Mouse (Mus musculus) frontal cortex, adult 2 months (tissue): ENCODE data around the gene Ppil4. TPM values are rescaled to one million over a fixed set of nuclear protein-coding genes. Genes with fewer than 3 reads are reported as not detected.

ENCODE experiments used
- DNase-seq, 2 experiments: peaks; one replicate each; pipeline ENCODE4 v3.0.0; 2022; ENCODE audit warnings: low spot score in 1 of 2; ENCODE audit errors: extremely low spot score in 1 of 2
- polyA plus RNA-seq: library from polyadenylated mRNA; depleted of rRNA; stranded (reverse); fragments of >200 nt; gene quantifications from 2 replicates; pipeline ENCODE4 v1.2.3, GENCODE M21; 2012; rRNA removed

The Ppil4 gene
- polyA plus RNA-seq, 1 experiment = 27.9 TPM

GRCm38 (mm10) chr10:7851891-7852290 lies 59.2 kb downstream of the Ppil4 start:
- DNase-seq = no peak

- no peak for DNase-seq
These were observed 67.8 kb downstream of the Ppil4 start for GRCm38 (mm10) chr10:7860494-7860893.

- DNase-seq = no peak
These were observed 68.7 kb downstream of the Ppil4 start for GRCm38 (mm10) chr10:7861259-7861936.

GRCm38 (mm10) chr10:7861937-7862657 lies 69.4 kb downstream of the Ppil4 start:
- DNase-seq = no peak

GRCm38 (mm10) chr10:7863411-7863810 lies 70.7 kb downstream of the Ppil4 start:
- DNase-seq = no peak

- DNase-seq = no peak
These were observed 71.5 kb downstream of the Ppil4 start for GRCm38 (mm10) chr10:7864184-7864583.

- no peak for DNase-seq
These were observed 72.1 kb downstream of the Ppil4 start for GRCm38 (mm10) chr10:7864806-7865205.

GRCm38 (mm10) chr10:7866762-7867665 lies 74.3 kb downstream of the Ppil4 start:
- no peak for DNase-seq

- DNase-seq = no peak
These were observed 75.0 kb downstream of the Ppil4 start for GRCm38 (mm10) chr10:7867666-7868030.

- DNase-seq = no peak
These were observed 77.1 kb downstream of the Ppil4 start for GRCm38 (mm10) chr10:7869746-7870145.

GRCm38 (mm10) chr10:7870571-7871315 lies 78.1 kb downstream of the Ppil4 start:
- peak; percentile 20 to 70 for DNase-seq

GRCm38 (mm10) chr10:7871381-7872020 lies 78.8 kb downstream of the Ppil4 start:
- no peak for DNase-seq

Other genes with a start within 250 kb of the Ppil4 start
- 113 TPM in 2 replicates for gene Lrp11, start 203.1 kb upstream of the Ppil4 start, polyA plus RNA-seq
- 6.7 and 7.7 TPM in 2 replicates for gene Nup43, start 125.4 kb upstream of the Ppil4 start, polyA plus RNA-seq
- 122 and 128 TPM in 2 replicates for gene Pcmt1, start 111.8 kb upstream of the Ppil4 start, polyA plus RNA-seq
- gene Lats1, start 111.7 kb upstream of the Ppil4 start, polyA plus RNA-seq = 18.0 and 19.2 TPM in 2 replicates
- gene Katna1, start 66.9 kb upstream of the Ppil4 start, polyA plus RNA-seq = 13.6 and 13.8 TPM in 2 replicates
- gene Ginm1, start 67 bp upstream of the Ppil4 start, polyA plus RNA-seq = 28.7 and 32.4 TPM in 2 replicates
- gene Zc3h12d, start 39.6 kb downstream of the Ppil4 start, polyA plus RNA-seq = 0.15 and 0.22 TPM in 2 replicates
- 39.6 and 43.5 TPM in 2 replicates for gene Tab2, start 163.3 kb downstream of the Ppil4 start, polyA plus RNA-seq